Mouse (Mus musculus): ENCODE measurements at regions not wholly inside any gene's neighbourhood (a gene's known extent, or its start where the extent isn't known, plus 50 kb on each side); places are given as distances from the start of the nearest gene placed in this dataset.

- no peak for DNase-seq (ENCODE audit: low read depth)
Measured at GRCm38 (mm10) chr1:73214305-73214946, 198.7 kb upstream of the Tnp1 start.

GRCm38 (mm10) chr1:73207421-73207820 lies 191.7 kb upstream of the Tnp1 start:
- no peak for DNase-seq (ENCODE audit: low read depth)

- DNase-seq (ENCODE audit: low read depth) = no peak
Measured at GRCm38 (mm10) chr1:73205788-73206187, 190.1 kb upstream of the Tnp1 start.

DNA sequence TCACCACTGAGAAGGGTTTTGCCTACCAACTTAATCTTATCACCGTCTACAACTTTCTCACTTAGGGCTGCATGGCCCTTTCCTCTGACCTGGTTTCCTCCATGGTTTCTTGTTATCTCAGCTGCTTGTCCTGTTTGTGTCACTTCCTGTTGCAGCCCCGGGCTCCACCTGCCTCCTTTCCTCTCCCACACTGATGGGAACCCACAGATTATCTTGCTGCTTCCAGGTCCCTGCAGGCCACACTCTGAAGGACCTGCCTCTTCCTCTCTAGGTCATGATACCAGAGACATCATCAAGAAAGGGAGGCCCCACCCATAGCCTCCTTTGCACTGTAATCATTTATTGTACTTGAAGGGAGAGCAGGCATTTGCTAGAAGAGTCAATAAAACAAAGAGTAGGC lies 184.4 kb upstream of the Tnp1 start:
- no peak for DNase-seq (ENCODE audit: low read depth)

GRCm38 (mm10) chr1:73190832-73191231 lies 175.1 kb upstream of the Tnp1 start:
- no peak for DNase-seq (ENCODE audit: low read depth)

GRCm38 (mm10) chr1:73188796-73189195 lies 173.1 kb upstream of the Tnp1 start:
- DNase-seq (ENCODE audit: low read depth) = no peak

DNA sequence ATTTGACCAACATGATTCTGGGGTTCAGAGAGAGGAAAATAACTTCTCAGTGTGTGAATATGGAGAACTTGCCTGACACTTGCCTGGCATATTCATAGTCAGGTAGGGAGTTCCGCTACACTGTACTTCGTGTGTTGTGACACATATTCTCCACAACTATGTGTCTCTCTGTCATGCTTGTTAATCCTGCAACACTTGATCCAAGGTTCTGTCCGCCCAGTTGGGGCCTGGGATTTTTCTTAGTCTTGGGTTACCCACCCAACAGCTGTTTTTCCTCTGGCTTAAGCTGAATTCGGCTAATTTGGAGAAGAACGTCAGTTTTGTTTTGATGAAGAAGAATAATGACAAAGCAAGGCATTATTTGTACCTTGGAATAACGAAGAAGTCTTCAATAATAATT lies 168.8 kb upstream of the Tnp1 start:
- no peak for DNase-seq (ENCODE audit: low read depth)

GRCm38 (mm10) chr1:73178810-73179209 lies 163.1 kb upstream of the Tnp1 start:
- DNase-seq (ENCODE audit: low read depth) = no peak

DNA sequence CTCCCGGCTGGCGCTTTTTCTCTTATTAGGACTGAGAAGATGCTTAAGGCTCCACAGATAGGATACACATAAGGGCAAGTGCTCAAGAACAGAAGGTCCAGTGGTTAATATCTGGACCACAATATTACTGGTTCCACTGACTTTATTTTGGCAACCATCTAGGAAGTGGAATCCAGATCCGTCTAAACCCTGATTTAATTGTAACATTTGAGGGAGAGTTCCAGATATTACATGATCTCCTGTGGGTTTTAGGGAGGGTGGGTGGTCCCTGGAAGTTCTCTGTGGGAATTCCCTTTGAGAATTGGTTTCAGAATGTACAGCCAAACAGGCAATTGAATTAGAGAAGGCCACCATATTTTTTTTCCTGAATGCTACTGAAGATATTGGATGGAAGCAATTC lies 161.4 kb upstream of the Tnp1 start:
- no peak for DNase-seq (ENCODE audit: low read depth)

GRCm38 (mm10) chr1:73170668-73171008 lies 154.9 kb upstream of the Tnp1 start:
- no peak for DNase-seq (ENCODE audit: low read depth)

DNA sequence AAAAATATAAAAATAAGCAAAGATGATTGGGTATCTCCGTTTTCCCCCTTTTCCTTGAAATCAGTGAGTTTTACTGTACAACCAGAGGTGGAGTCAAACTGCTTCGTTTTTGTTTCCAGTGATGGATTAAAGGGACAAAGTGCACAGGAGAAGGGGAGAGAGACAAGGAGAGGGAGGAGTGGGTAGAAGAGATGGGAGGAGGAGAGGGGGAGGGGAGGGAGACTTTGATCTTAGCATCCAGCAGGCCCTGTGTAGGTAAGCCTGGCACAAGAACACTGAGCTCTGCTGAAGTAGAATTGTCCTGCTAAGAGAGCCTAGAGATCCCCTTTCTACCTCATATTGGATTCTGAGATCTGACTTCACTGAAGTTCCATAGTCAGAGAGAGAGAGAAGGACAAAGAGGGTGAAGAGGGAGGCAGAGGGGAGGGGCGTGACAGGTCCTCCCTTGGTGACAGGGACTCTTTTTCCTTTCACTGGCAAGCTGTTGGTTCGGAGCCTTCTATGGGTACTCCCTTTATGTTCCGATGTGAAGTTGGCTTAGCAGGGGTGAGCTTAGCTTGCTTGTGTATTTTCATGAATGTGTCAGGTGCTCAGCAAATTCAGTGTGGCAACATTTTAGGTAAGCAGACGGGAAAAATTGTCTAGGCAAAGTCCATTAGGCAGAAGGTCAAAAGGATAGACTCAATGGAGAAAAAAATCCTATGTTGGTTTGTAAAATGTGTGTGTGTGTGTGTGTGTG lies 154.4 kb upstream of the Tnp1 start:
- DNase-seq (ENCODE audit: low read depth) = no peak

DNA sequence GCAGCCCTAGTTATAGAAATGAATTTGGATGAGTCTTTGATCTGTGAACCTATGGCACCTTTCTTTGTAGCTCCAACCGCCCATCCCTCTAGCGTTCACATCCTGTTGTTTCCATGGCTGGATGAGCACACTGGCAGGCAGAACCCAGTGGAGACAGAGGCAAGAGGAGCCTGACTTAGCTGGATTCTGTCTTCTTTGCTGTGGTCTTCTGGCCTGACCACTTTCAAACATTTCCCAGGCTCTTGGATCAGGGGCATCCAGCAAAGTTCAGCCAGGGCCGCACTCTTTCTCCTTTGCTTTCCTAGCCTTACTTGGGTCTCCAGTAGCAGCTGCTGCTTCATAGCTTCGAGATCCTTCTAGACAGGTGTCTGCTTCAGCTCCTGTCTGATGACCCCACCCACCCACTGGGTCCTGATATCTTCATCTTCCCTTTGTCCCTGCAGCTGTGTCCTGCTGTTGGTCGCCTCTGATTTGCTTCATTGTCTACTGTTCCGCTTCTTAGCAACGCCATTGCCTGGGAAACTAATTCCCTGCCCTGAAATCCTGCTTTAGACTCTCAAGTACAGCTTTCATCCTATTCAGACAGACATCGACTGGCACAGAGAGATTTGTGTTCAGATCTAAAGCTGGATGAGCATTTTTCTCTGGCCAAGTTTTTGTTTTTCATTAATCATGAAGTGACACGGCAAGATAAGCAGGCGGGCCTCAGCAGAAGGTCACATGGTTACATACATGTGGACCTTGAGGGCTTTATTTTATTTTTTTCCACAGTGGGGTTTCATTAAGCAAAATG lies 153.6 kb upstream of the Tnp1 start:
- DNase-seq (ENCODE audit: low read depth) = no peak

DNA sequence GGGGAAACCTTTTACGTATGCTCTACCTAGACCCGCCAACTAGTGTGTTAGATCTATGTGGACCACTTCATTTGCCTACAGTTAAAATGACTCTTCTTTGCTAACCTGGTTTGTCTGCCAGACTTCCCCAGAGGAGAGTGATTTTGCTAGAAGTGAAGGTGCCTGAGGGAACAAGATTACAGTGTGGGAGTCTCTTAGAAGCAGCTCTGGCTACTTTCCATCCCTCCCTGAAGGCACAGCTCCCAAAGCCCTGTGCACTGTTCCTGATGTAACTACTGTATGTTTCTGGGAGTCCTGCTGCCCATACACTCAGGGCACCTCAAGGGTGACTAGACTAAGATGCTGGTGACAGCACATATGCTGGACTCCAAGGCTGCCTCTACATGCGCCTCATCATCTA lies 144.5 kb upstream of the Tnp1 start:
- no peak for DNase-seq (ENCODE audit: low read depth)

- DNase-seq (ENCODE audit: low read depth) = no peak
Measured at GRCm38 (mm10) chr1:73159405-73159976, 143.8 kb upstream of the Tnp1 start.

- no peak for DNase-seq (ENCODE audit: low read depth)
Measured at GRCm38 (mm10) chr1:73153438-73154097, 137.9 kb upstream of the Tnp1 start.

GRCm38 (mm10) chr1:73149926-73150325 lies 134.2 kb upstream of the Tnp1 start:
- DNase-seq (ENCODE audit: low read depth) = no peak

GRCm38 (mm10) chr1:73142845-73143244 lies 127.1 kb upstream of the Tnp1 start:
- no peak for DNase-seq (ENCODE audit: low read depth)

DNA sequence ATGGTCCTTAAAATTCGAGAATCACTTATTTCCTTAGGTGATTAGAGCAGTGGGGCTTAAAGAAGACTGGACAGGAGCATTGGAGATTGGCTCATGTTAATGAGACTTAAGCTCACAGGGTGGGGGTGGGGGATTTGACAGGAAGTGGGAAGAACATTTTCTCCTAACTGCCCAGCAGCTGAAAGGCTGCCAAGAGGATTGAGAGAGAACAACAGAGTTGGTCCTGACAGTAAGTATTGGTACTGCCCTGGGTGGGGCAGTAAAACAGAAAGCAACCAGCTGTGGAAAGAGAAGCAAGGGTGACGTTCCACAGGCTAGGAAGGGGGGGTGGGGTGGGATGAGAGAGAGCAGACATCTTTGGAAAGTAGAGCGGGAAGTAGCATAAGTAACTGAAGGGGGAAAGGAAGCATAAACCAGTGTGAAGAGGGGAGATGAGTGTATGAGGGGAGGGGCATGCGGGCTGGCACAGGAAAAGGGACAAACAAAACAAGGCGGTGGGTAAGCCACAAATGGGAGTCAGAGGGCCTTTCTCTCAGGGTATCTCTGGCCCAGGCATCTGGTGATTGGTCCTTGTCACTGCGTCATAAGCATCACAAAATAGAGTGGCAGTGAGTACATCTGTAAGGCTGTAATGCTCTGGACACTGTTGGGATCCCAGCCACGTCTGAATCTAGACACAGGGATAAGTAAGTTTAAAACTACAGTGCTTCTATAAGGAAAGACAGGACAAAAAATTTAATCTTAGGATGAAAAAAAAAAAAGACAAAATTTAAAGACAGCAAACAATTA lies 125.0 kb upstream of the Tnp1 start:
- no peak for DNase-seq (ENCODE audit: low read depth)

DNA sequence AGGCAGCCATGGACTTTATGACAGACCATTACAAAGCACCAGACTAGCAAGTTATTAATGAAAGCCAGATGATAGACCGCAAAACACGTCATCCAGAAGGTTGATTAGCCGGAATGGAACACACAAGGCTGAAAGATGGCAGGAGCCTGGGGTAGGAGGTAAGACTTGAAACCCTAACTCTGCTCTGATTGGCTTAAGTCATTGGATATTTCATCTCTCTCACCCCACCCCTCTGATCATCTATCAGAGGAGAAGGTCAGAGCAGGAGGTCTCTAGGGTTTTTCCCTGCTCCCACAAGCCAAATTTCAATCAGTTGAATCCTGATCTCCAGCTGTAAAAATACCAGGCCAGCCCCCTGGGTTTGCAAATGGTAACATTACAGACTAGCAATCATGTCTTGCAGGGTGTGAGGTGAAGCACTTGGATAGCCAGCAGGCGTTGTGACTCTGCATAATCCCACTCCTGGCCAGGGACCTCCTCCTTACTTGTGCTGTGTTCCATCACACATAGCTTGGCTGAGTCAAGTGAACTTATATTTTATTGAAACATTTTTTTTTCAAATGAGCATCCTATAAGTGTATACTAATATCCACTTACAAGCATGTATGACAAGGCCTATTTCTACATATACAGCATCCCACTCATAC lies 114.6 kb upstream of the Tnp1 start:
- DNase-seq (ENCODE audit: low read depth) = no peak

- DNase-seq (ENCODE audit: low read depth) = no peak
Measured at GRCm38 (mm10) chr1:73123012-73123411, 107.3 kb upstream of the Tnp1 start.

DNA sequence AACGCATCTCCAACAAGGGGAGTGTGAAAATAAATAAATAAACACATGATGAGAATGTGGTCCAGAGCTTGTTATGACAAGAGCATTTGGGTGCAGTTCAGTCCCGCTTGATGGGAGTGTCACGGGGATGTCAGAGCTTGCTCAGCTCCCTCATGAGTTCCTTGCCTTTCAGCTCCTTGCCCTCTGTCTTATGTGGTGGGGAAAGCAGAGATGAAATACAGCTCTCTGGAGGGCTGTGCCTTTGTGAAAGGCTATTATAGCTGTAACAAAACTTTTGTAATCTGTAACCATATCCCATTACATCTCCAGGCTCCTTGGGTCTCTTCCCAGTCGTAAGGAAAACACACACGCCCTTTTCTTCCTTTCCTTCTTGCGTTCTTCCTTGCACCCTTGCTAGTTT lies 103.0 kb upstream of the Tnp1 start:
- no peak for DNase-seq (ENCODE audit: low read depth)
